Mouse (Mus musculus): Measurements from ENCODE around the gene Mlkl.
"Not testable (repeated sequence)": the region's sequence is repeated elsewhere in the genome, so short reads cannot be mapped to it uniquely, and the experiment has no call there.

Gene Mlkl

GRCm38 (mm10) chr8:111325222-111325790 lies 12.7 kb downstream of the Mlkl start:
- in situ Hi-C loops (cut with MboI, MseI) = no loop called here

DNA sequence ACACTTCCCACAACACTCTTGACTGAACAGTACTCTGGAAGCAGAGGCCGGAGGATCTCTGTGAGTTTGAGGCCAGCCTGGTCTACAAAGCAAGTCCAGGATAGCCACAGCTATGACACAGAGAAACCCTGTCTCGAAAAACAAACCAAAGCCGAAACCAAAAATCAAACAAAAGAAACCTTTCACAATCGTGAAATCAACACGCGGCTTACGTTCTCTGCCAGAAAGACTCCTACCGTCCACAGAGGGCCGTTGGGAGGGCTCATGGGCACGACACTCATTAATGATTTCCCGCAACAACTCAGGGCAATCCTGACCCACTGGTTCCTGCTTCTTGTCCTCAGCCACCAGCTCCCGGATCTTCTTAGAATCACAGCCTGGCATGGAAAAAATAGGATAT lies 23.2 kb downstream of the Mlkl start:
- in situ Hi-C loops (cut with MboI, MseI) = no loop called here

- in situ Hi-C loops (cut with MboI, MseI) = not testable (repeated sequence)
Observed at GRCm38 (mm10) chr8:111313961-111314360, 24.0 kb downstream of the Mlkl start.

DNA sequence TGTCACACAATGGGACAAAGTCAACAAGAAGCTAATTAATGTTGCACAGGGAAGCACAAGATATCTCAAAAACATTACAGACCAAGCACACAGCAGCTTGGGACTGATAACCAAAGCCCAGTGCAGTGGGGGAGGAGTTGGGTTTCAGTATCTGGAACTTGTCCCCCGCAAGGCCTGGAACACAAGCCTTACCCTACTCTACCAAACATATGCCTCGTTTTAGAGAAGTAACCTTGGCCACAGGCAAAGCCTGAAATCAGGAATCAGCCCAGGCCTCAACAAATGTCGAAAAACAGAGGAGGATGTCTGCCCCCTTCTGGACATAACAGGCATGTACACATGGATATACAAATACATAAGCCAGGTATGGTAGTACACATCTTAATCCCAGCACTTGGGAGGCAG lies 25.2 kb downstream of the Mlkl start:
- in situ Hi-C loops (cut with MboI, MseI) = no loop called here

- in situ Hi-C loops (cut with MboI, MseI) = not testable (repeated sequence)
Observed at GRCm38 (mm10) chr8:111310006-111310405, 28.0 kb downstream of the Mlkl start.

DNA sequence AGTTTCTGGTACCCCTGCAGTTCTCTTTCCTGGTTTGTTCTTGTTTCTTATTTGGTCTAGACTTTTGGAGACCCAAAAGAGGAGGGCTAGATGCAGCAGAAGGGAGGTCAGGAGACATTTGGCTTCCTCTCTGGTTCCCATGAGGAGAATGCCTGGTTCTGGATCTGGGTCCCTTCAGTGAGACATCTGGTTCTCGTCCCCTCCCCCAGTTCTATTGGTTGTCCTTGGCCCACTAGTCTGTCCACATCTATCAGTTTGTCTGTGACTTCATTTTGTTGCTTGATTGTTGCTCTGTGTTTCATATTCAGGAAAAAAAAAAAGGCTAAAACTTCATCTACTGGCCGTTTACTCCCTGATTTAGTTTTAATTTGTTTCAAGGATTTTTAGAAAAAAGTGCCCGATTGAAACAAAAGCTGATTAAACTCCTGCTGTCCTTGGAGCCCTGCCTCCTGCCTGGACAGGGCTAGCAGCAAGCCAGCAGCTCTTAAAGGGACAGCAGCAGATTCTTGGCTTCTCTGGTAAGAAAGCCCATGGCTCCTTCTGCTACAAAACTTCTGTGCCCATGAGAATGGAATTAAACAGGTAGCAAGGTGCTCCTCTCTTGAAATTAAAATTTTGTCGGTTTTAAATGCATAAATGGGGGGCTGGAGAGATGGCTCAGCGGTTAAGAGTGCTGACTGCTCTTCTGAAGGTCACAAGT lies 32.8 kb downstream of the Mlkl start:
- in situ Hi-C loops (cut with MboI, MseI) = loop anchor here in 1 of 2 experiments (5.0 kb wide), 1 partner anchor 78 kb away; no protein-coding TSS in a partner anchor

DNA sequence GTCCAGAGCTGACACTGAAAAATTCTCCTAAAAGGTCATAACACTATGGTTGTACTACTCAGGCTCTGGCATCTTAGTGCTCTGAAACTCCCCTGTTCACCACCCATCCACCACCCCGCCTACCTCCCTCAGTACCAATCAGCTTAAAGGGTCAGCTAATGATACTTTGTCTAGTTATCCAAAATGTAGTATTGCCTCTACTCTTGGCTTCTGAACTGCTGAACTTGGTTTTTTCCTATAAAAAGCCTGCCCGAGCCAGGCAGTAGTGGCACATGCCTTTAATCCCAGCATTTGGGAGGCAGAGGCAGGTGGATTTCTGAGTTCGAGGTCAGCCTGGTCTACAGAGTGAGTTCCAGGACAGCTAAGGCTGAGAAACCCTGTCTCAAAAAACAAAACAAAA lies 33.6 kb downstream of the Mlkl start:
- in situ Hi-C loops (cut with MboI, MseI) = no loop called here

DNA sequence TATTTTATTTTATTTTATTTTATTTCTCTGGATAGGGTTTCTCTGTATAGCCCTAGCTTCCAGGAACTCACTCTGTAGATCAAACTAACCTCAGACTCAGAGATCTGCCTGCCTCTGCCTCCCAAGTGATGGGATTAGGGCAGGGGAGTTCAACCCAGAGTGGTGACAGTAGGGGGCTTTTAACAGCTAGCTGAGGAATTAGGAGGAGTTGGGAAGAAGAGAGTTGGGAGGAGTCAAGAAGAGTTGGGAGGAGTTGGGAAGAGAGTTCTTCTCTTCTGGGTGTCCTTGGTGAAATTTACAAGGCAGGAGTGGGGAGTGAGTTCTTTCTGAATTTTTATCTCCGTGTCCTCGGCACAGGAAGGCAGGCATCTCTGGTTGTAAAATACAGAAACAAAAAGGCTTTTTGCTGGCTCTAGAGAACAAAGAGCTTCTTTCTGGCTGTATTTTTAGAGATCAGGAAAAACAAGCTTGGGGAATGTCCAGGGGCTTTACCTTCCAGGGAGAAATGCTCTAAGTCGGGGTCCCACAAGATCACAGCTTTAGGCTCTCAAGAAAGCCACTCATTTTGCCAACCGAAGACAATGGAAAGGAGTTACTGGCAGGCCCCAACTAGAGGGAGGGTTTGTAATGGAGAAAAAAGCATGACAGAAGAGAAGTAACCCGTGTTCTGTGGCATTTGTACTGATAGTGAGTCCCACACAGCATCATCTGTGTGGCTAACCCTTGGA lies 34.7 kb downstream of the Mlkl start:
- in situ Hi-C loops (cut with MboI, MseI) = not testable (repeated sequence)

DNA sequence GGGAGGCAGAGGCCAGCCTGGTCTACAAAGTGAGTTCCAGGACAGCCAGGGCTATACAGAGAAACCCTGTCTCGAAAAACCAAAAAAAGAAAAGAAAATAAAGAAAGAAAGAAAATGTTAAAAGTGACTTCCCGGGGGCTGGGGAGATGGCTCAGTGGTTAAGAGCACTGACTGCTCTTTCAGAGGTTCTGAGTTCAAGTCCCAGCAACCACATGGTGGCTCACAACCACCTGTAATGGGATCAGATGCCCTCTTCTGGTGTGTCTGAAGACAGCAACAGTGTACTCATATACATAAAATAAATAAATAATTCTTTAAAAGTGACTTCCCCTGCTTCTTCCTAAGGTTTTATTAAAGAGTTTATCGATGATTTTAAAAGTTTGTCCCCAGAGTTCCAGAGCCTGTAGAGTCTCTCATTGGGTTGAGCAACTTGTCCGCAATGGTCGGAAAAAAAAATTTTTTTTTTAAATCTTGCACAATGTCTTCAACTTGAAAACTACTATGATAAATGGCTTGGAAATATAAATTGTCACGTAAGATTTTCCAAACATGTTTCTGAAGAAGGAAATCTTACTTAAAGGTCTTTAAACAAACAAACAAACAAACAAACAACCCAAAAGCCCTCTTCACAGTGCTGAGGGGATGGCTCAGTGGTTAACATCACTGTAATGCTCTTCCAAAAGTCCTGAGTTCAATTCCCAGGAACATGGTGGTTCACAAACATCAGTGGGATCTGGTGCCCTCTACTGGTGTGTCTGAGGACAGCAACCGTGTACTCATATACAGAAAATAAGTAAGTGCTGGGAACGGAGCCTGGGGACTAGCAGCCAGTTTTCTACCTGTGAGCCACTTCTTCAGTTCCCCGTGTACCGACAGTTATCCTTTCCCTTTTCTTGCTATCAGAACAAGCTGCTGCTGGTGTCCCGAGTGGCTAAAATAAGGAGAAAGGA lies 37.1 kb downstream of the Mlkl start:
- in situ Hi-C loops (cut with MboI, MseI) = no loop called here

GRCm38 (mm10) chr8:111299821-111300568 lies 38.0 kb downstream of the Mlkl start, which contains the start of gene Rfwd3:
Rfwd3 (minus strand) TSS chr8:111300222.
- in situ Hi-C loops (cut with MboI, MseI) = no loop called here

DNA sequence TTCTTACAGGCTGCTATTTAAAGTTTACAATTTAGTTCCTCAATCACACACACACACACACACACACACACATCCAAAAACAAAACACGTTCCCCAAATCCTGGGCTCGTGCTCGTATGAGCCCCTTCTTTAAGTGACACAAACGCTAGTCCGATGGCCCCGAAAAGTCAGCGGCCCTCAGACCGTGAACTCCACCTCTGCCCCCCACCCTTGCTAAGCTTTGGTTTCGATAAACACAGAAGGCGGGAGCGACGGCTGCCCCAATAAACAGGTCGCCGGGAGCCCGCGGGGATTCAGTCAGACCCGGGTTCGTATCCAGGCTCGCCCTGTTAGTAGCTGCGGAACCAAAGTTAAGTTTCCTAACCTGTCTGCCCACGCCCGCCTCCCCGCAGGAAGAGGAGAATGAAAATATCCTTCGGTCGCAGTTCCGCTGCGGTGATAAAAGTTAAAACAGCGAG lies 38.6 kb downstream of the Mlkl start:
- in situ Hi-C loops (cut with MboI, MseI) = no loop called here

DNA sequence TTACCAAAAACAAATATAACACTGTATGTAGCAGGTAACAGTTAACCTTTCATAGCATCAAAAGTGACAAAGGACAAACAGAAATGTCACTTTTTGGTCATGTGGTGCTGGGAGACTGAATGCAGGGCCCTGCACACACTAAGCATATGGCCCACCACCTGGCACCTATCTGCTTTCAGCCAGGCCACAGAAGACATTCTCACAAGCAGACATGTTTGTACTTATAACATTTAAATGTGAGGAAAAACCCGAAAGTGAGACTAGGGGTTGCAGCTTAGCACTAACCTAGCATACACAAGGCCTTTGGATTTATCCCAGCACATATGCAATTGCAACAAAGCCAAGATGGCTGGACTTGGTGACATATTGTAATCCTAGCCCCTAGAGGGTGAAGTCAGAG lies 40.0 kb downstream of the Mlkl start:
- in situ Hi-C loops (cut with MboI, MseI) = no loop called here

DNA sequence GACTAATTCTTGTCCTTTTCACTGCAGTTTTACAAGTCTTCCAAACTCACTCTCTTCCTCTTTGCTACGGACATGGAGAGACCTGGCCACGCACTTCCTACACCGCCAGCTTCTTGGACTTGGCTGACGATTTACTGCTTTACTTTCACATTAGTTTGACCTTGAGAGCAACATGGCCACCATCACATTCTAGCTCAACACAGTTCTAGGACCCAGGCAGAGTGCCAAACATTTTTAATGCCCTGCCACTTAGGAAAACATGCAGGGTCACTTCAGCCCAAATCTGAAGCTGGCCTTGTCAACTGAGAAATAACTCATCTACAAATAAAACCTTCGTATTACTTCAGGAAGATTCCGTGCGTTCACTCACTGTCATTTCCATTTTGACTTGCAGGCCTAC lies 46.2 kb downstream of the Mlkl start:
- in situ Hi-C loops (cut with MboI, MseI) = no loop called here

GRCm38 (mm10) chr8:111290586-111290985 lies 47.4 kb downstream of the Mlkl start:
- in situ Hi-C loops (cut with MboI, MseI) = no loop called here

- in situ Hi-C loops (cut with MboI, MseI) = loop anchor here (5.0 to 10.0 kb wide), 3 partner anchors 238 to 471 kb away; no protein-coding TSS in a partner anchor
Observed at GRCm38 (mm10) chr8:111285603-111286002, 52.4 kb downstream of the Mlkl start.

GRCm38 (mm10) chr8:111282093-111282492 lies 55.9 kb downstream of the Mlkl start:
- in situ Hi-C loops (cut with MboI, MseI) = loop anchor here (5.0 to 10.0 kb wide), 3 partner anchors 237 to 467 kb away; no protein-coding TSS in a partner anchor

DNA sequence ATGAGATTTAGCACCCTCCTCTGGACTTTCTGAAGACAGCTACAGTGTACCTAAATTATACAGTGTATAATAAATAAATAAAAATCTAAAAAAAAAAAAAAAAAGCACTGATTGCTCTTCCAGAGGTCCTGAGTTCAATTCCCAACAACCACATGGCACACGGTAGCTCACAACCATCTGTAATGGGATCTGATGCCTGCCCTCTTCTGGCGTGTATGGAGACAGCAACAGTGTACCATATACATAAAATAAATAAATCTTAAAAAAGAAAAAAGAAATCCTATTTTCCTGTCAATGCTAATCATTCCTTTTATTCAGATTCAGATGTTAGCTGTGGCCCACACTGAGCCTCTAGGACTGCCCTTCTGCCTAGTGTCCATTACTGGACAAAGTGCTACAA lies 69.7 kb downstream of the Mlkl start:
- in situ Hi-C loops (cut with MboI, MseI) = loop anchor here in 1 of 2 experiments (5.0 kb wide), 1 partner anchor 86 kb away; no protein-coding TSS in a partner anchor

- in situ Hi-C loops (cut with MboI, MseI) = loop anchor here in 1 of 2 experiments (5.0 kb wide), 1 partner anchor 84 kb away; no protein-coding TSS in a partner anchor
Observed at GRCm38 (mm10) chr8:111266161-111266560, 71.8 kb downstream of the Mlkl start.

DNA sequence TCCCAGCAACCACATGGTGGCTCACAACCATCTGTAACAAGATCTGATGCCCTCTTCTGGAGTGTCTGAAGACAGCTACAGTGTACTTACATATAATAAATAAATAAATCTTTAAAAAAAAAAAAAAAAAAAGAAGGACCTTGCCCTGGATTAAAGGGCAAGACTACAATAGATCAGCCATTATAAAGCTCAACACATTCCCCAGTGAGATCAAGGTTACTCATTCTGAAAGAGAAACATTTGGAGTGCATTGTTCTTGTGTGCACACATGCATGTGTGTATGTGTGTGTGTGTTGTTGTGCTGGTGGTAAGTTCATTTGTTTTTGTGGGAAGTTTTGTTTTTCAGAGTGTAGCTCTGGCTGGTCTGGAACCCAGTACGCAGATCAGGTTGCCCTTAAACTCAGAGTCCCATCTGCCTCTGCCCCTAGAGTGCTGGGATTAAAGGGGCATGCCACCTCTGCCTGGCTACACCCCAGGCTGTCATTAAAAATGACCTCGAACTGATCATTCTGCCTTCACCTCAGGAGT lies 73.2 kb downstream of the Mlkl start:
- in situ Hi-C loops (cut with MboI, MseI) = loop anchor here in 1 of 2 experiments (5.0 kb wide), 1 partner anchor 82 kb away; no protein-coding TSS in a partner anchor

DNA sequence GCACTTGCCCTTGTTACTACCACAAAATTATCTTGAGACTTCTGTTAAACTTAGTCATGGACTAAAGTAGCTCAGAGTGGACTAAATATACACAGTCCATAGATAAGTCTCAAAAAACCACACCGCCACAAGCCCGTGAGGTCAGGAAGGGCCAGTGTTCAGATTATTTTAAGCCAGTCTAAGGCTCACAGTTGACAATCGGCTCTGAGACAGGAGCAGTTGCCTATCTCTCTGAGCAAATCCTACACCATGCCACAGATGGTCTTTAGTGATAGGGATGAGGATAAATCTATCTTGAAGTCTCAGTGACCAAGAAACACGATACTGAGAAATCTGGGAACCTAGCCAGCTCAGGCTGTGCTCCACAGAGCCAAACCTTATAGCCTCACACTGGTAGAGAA lies 76.0 kb downstream of the Mlkl start:
- in situ Hi-C loops (cut with MboI, MseI) = no loop called here

Data from T-helper 17 cell (primary cell).